Mouse (Mus musculus) regulatory T cell (primary cell): ENCODE measurements around the gene Dnmt3a.

Source experiments
- in situ Hi-C: fragments of 300-600 bp; cut with MboI, MseI; formaldehyde crosslinking; loops from one replicate; pipeline ENCODE4 v1.15.1; 2025; ENCODE audit warnings: high pct_unique_total_duplicates

The Dnmt3a gene

GRCm38 (mm10) chr12:3787041-3787440 lies 18.8 kb upstream of the Dnmt3a start:
- in situ Hi-C loops: no loop called here

GRCm38 (mm10) chr12:3787541-3787940 lies 18.3 kb upstream of the Dnmt3a start:
- in situ Hi-C loops: no loop called here

DNA sequence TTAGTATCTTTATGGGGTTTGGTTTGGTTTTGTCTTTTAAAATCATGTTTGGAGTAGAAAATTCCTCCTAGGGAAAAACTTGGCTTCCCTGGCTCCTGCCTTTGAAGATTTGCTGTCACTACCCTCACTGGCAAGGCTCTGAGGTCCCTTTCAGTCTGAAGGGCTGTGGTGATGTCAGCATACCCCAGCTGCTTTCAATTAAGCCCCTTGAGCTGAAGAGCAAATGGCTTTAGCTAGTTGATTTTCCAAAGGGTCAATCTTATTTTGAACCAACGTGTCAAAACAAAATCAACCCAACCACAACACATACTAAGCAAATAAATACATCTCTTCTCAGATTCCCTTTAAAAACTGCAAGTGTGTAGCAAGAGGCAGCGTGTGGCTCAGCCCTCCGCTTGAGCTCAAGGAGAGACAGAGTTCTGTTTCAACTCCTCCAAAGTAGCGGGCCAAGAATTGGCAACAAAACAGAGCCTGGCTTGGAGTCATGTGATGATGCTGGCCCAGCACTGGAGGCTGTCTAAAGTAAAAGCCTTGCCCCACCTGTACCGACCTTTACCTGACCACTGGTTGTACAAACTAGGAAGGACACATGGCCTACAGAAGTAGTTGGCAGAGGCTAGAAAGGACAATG lies 17.3 kb upstream of the Dnmt3a start:
- in situ Hi-C loops: no loop called here

GRCm38 (mm10) chr12:3789626-3790185 lies 16.1 kb upstream of the Dnmt3a start:
- in situ Hi-C loops: no loop called here

DNA sequence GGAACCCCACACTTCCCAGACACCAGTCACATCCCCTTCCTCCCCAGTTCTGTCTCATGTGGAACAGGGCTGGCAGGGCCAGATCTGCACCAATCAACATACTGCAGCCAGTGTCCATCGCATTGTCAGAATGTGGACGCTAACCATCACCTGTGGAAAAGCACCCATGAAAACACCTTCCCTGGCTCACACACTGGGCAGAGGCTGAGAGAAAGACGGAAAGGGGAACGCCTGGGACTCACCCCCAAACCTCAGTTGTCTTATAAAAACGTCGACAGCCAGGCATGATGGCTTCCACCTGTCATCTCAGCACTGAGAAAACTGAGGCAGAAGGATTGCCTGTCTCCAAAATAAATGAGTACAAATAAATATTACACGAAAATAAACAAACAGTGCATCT lies 14.6 kb upstream of the Dnmt3a start:
- in situ Hi-C loops: no loop called here

DNA sequence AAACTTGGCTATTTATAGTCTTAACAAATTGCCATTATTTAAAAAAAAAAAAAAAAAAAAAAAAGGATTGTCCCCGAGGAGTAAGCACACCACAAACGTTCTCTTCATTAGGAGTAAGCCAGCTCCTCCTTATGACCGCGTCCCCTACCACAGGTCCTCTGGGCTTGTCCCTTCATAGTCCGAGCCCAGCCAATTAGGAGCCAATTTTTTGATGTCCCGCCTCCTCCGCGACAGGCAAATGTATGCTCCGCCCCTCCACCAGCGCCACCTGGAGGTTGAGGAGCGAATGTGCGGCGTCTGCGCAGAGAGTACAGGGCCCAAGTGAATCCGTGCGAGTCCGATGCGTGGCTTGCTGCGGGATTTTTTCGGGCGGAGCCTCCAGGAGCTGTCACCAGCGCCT lies 14.1 kb upstream of the Dnmt3a start:
- in situ Hi-C loops: no loop called here

DNA sequence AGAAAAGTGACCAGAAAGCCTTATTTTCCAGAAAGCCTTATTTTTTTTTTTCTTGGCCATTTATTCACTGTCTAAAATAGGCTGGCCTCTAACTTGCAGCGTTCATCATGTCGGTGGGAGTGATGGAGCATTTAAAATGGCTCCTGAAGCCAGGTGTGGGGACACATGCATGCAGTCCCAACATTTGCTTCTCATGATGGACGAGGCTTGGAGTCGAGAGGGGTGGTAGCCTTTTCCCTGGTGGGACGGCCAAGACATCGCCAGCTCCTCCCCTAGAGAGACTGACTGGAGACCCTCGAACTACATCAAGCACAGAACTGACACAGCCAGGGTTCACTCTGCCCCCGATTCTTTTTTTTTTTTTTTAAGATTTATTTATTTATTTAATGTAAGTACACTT lies 13.6 kb upstream of the Dnmt3a start:
- in situ Hi-C loops: no loop called here

GRCm38 (mm10) chr12:3795569-3795968 lies 10.2 kb upstream of the Dnmt3a start:
- in situ Hi-C loops: no loop called here

DNA sequence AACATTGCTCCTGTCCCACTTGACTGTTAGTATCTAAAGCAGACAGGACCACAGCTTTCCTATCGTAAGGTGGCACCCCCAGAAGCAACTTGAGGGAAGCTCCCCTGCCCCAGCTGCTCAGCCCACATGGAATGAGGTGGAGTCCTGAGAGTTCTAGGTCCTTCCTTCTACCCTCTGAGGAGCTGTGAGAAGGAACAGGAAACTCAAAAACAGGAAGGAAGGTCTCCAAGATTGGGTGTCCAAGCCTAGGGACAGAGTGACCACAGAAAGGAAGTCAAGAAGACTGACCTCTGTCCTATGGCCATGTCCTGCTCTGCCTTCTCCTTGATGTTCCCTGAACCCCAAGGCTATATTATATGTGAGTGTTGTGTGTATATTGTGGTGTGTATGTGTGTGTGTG lies 6.3 kb upstream of the Dnmt3a start:
- in situ Hi-C loops: no loop called here

DNA sequence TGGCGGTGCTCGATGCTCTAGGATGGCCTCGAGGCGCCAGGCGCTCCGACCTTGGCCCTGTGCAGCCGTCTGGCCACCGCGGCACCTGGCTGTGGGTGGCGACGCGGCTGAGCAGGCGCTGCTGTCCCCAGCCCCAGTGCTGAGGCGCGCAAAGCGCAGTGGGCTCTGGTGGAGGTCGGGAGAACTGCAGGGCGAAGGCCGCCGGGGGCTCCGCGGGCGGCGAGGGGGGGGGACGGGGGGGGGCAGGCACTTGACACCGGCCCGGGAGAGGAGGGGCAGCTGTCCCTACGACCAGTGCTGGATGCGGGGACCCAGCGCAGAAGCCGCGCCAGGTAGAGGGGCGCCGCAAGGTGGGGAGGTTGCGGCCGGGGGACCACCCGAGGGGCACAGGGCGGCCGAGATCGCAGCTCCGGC lies 471 bp downstream of the Dnmt3a start:
- in situ Hi-C loops: no loop called here

GRCm38 (mm10) chr12:3806703-3807547 lies 1.1 kb downstream of the Dnmt3a start:
- in situ Hi-C loops: no loop called here

DNA sequence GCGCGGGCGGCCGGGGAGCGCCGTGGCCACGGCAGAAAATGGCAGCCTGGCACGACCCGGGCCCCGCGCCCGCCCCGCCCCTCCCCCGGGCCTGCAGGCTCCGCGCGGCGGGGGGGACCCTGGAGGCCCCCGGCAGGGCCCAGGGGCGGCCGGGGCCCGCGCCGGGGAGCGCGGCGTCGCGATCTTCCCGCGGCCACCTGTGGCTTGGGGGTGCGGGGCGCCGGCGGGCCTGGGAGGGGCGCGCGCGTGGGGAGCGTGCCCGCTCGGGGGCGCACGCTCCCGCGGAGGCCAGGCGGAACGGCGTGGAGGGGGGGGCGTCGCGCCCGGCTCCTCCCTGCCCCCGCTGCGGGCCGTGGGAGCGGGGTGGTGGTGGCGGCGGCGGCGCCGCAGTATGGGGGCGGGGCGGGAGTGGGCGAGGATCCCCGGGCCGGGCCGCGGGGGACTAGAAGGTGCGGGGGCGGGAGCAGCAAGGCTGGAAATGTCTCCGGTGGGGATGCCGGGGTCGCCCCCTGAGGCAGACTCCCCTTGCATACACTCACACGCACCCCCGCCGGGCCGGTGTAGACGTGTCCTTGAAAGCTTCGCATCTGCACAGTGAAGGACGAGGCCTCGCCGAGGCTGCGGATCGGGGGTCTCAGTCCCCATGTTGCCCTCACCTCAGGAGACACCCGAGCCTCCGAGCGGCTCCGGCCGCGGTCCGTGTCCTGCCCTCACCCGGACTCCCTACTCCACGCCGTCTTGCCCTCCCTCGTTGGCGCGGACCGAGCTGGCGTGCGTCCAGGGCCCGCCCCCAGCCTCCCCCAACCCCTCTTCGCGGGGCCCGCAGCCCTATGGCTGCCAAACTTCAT lies 2.0 kb downstream of the Dnmt3a start:
- in situ Hi-C loops: no loop called here

DNA sequence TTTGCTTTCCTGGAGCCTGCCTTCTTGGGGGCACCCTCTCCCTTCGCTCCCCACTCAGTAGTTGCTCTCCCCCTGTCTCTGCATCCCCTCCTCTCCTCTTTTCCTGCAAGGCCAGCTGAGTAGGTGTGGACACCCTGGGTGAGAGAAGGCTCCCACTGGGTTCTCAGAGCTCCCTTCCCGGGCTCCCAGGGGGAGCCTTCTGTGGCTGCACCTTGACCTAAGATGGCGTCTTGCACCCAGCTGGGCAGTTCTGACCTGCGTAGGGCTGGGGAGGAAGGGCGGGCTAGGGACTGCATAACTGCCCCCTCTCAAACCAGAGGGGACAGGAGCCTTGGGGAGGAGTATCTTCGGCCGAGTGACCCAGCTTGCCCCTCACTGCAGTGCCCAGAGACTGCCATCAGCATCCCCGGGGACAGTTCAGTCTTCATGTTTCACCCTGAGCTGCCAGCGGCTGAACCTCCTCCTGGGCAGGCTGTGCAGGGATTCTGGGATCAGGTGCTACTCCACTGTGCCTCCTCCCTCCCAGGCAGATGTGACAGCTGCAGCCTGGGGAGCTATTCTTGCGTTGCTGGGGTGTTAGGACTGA lies 2.7 kb downstream of the Dnmt3a start:
- in situ Hi-C loops: no loop called here

GRCm38 (mm10) chr12:3809520-3810180 lies 3.8 kb downstream of the Dnmt3a start:
- in situ Hi-C loops: no loop called here

- in situ Hi-C loops: no loop called here
Measured at GRCm38 (mm10) chr12:3810455-3810854, 4.6 kb downstream of the Dnmt3a start.

GRCm38 (mm10) chr12:3811596-3811995 lies 5.8 kb downstream of the Dnmt3a start:
- in situ Hi-C loops: no loop called here

DNA sequence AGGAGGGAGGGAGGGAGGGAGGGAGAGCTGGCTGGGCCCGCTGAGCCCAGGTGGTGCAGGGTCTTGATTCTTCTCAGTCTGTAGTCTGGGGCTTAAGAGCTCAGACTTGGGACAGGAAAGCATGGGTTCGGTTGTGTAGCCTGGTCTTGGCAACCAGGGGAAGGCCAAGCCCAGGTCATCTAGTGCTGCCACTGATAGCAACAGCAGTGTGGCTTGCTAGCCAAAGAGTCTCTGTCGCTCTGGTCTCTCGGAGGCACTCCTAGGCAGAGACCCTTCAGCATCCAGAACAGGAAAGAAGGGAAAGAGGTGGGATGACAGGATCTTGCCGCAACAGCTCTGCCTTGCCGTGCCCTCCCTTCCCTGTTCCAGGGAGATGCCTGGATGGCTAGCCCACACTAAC lies 6.4 kb downstream of the Dnmt3a start:
- in situ Hi-C loops: no loop called here

GRCm38 (mm10) chr12:3813138-3813537 lies 7.3 kb downstream of the Dnmt3a start:
- in situ Hi-C loops: no loop called here

- in situ Hi-C loops: no loop called here
Measured at GRCm38 (mm10) chr12:3815386-3815785, 9.6 kb downstream of the Dnmt3a start.

- in situ Hi-C loops: no loop called here
Measured at GRCm38 (mm10) chr12:3817033-3817432, 11.2 kb downstream of the Dnmt3a start.

DNA sequence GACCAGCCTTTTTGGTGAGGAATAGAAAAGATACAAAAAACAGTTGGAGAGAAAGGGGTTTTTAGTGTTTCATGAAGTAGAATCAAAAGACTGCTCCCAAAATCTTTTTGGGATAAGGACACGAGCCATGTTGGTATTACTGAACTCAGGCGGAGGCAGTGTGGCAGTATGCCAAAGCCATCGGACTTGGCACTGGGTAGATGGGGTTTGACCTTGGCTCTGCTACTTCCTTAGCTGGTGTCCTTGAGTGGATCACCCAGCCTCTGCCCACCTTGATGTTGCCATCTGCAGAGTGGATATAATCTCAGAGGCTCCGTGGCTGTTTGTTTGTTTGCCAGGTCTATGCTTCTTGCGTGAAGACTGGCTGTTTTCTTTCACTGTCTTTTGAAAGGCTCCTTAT lies 11.8 kb downstream of the Dnmt3a start:
- in situ Hi-C loops: no loop called here
